Mouse (Mus musculus) right cerebral cortex, postnatal 14 days (tissue): ENCODE results near the gene Prl2b1.

Experiments
- DNase-seq: peaks from one replicate; pipeline ENCODE4 v3.0.0; 2022

Prl2b1 gene

DNA sequence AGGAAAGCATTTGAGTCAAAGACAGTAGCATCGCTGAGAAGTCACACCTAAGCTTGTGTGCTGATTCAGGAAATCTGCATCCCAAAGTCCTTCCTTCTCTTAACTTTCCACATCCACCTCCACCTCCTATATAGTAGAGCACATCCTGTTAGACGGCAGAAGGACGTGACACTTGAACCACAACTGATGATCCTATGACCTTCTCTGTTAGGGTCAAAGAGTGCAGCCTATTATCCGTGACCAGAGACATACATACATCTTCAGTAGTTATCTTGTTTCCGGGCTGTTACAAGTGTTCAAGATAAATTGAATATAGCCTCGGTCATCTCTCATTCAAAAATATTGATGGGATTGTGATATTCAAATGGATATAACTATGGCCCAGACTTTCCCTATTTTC, at the start of gene Prl2b1:
Gene Prl2b1, minus strand, starts transcription at position 101 of the 400 bp plus-strand sequence.
- no peak for DNase-seq

DNA sequence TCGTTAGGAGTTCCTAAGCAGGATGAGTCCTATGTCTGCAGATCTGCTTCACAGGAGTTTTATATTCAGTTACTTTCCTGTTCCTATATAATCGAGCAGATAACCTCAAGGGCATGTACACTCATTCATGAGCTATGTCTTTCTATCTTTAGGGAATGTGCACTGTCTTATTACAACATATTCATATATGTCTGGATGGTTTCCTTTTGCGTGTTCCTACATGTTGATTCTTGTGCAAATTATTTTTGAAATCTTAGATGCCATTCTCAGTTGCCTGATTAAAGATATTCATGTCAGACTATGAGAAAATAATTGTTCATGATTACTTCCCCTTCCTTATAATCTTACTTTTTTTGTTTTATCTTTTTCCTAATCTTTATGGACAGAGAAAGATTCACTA, 47.9 kb upstream of the Prl2b1 start, which contains the start of gene Prl8a6:
Gene Prl8a6, minus strand, starts transcription at position 101 of the 400 bp plus-strand sequence.
- DNase-seq: no peak

DNA sequence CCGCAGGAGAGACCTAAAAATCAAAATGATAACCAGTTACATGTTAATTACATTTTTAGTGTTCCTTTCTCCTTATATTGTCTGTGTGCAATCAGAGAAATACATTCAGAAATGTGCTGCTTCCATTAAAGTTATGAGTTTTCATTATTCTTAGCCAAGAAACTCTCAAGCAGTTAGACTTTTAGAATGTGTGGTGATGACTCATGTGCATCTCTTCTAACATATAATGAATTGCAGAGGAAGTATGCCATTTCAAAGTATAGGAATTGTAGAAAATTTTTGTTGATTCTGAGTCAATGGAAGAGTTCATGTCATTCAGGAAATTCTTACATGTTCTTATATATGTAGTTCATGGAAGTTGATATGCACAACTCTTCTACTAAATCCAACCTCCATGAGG, 42.5 kb upstream of the Prl2b1 start:
- DNase-seq: no peak

GRCm38 (mm10) chr13:27413640-27414039, 23.0 kb upstream of the Prl2b1 start:
- DNase-seq: no peak

DNA sequence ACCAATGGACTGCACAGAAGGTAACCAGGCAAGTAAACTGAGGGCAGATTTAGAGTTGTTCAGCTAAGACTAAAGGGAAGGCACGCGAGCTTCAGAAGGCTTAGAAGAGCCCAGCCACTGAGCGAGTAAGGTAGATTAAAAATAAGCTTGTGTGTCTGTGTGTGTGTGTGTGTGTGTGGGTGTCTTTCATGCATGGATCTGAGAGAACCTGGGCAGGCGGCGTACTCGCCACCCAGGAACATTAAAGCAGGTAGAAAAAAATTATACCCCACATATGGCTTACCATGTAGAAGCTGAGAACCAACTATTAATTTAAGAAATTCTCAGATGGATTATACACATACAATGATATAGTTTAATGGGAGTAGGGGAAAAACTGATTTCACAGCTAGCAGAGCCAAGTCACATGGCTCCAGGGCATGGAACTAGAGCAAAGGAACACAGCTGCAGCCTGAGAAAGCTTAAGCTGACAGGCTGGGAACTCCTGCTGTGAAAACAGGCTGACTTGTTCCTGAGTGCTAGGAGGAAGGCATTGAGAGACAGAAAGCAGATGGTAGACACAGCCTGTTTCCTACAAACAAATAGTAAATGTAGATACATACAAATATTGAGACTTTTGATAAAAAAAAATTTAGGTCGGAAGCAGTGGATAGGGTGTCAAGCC, 8.5 kb upstream of the Prl2b1 start:
- DNase-seq: no peak

DNA sequence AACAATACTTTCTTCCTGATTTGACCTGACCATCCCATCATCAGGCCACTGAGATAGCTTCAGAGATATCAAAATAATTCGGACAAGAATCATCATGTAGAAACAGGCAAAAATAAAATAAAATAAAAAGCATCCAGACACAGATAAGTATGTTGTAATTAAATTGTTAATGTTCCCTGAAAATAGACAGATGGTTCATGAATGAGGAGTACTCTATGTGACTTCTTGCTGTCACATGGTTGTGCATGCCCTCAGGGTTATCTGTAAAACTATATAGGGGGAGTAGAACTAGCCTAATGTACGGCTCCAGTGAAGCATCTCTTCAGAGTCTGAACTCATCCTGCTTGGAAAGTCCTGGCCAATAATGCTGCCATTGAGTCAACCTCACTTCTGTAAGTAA, 45.3 kb downstream of the Prl2b1 start, which contains the start of gene Prl8a2:
Gene Prl8a2, plus strand, starts transcription at position 301 of the 400 bp plus-strand sequence.
- no peak for DNase-seq

GRCm38 (mm10) chr13:27342733-27343275, 47.8 kb downstream of the Prl2b1 start:
- DNase-seq: no peak

GRCm38 (mm10) chr13:27334989-27335388, 55.7 kb downstream of the Prl2b1 start:
- DNase-seq: no peak
